9 mouse cellular contexts compared by ENCODE assay signal in genomic region chr11:107473137-107473820, GRCm38 (mm10). TPM values are rescaled to one million over a fixed set of nuclear protein-coding genes. Genes with fewer than 3 reads are reported as not detected.
A peak's percentile ranks its signal among the peaks of the same experiment; 100 is the strongest.
DNase-seq lines count a peak whose midpoint lies in the region; ATAC-seq and TF ChIP-seq lines count a peak whose summit lies in the region.
"Had no signal": no experiment of that assay in that cellular context is flagged by ENCODE, and none has a peak within 500 bp of the region (broad histone marks: within the 10 kb centered on the region; RNA-seq: fewer than 3 reads in every experiment).

No protein-coding gene starts in this region.

- H3K27me3 ChIP-seq in forebrain, postnatal 0 days (ENCODE audit: insufficient read depth, low read length), result no peaks in the 10 kb centered on the region
- no peaks in the 10 kb centered on the region for H3K27me3 ChIP-seq in forebrain, embryonic 15.5 days
- no peaks in the 10 kb centered on the region for H3K27me3 ChIP-seq in lung, postnatal 0 days (replicated peaks; ENCODE audit: insufficient read depth, low read length)
- H3K27me3 ChIP-seq: lung, embryonic 15.5 days had no signal

- H3K4me2 ChIP-seq in forebrain, postnatal 0 days (ENCODE audit: low read depth), result no peak overlapping the region
- no peak overlapping the region for H3K4me2 ChIP-seq in forebrain, embryonic 15.5 days (replicated peaks)
- H3K4me2 ChIP-seq in lung, postnatal 0 days (replicated peaks; ENCODE audit: low read depth, low read length), result no peak overlapping the region
- H3K4me2 ChIP-seq: lung, embryonic 15.5 days had no signal

- no peaks in the 10 kb centered on the region for H3K9me3 ChIP-seq in forebrain, postnatal 0 days (ENCODE audit: low read length)
- no peaks in the 10 kb centered on the region for H3K9me3 ChIP-seq in forebrain, embryonic 15.5 days
- H3K9me3 ChIP-seq in lung, postnatal 0 days (ENCODE audit: low read length), result no peaks in the 10 kb centered on the region
- H3K9me3 ChIP-seq: lung, embryonic 15.5 days had no signal

- TF ChIP-seq EP300 in lung, postnatal 0 days (IDR thresholded peaks at IDR 0.05), result 0 out of 2 replicates have a peak, but pooled peaks have one; percentile 9

- DNase-seq in forebrain, postnatal 0 days, result peak; percentile 87
- peak; percentile 92 for DNase-seq in A20 (ENCODE audit: low read depth, low spot score)
- peak; percentile 51 to 60 for DNase-seq in kidney, postnatal 25 days
- peak; percentile 94 for DNase-seq in lung, postnatal 0 days (ENCODE audit: low spot score)
- peak; percentile 76 for DNase-seq in telencephalon, adult 2 months (ENCODE audit: low read depth, low spot score)

- no peak overlapping the region for H3K9ac ChIP-seq in forebrain, postnatal 0 days
- H3K9ac ChIP-seq in forebrain, embryonic 15.5 days (replicated peaks), result no peak overlapping the region
- H3K9ac ChIP-seq in lung, postnatal 0 days (replicated peaks; ENCODE audit: low read depth), result no peak overlapping the region
- H3K9ac ChIP-seq: lung, embryonic 15.5 days had no signal

- WGBS in forebrain, postnatal 0 days, result 24% methylated on average over 8 of the region's 8 CpGs
- 24% methylated on average over 8 of the region's 8 CpGs for WGBS in forebrain, embryonic 15.5 days
- 26% methylated on average over 8 of the region's 8 CpGs for WGBS in bone marrow, adult 2 months
- 24% methylated on average over 8 of the region's 8 CpGs for WGBS in lung, postnatal 0 days

- H3K36me3 ChIP-seq in forebrain, postnatal 0 days (ENCODE audit: insufficient read depth), result no peaks in the 10 kb centered on the region
- H3K36me3 ChIP-seq in forebrain, embryonic 15.5 days, result no peaks in the 10 kb centered on the region
- no peaks in the 10 kb centered on the region for H3K36me3 ChIP-seq in lung, postnatal 0 days (ENCODE audit: insufficient read depth, low read length)
- H3K36me3 ChIP-seq: lung, embryonic 15.5 days had no signal

- no peak for TF ChIP-seq POLR2A in bone marrow, adult 2 months (IDR thresholded peaks at IDR 0.05; ENCODE audit: borderline replicate concordance, control insufficient read depth, low read depth, low read length)
- no peak for TF ChIP-seq POLR2A in embryonic fibroblast, embryonic 13.5 days (IDR thresholded peaks at IDR 0.05; ENCODE audit: low read depth, low read length)

- no peak overlapping the region for H3K27ac ChIP-seq in forebrain, postnatal 0 days (ENCODE audit: low read depth, low read length)
- H3K27ac ChIP-seq in forebrain, embryonic 15.5 days (replicated peaks), result no peak overlapping the region
- no peak overlapping the region for H3K27ac ChIP-seq in bone marrow, adult 2 months (ENCODE audit: control insufficient read depth, insufficient read depth, low read depth, low read length, poor library complexity)
- H3K27ac ChIP-seq in embryonic fibroblast, embryonic 13.5 days (ENCODE audit: insufficient read depth, low read length), result no peak overlapping the region
- no peak overlapping the region for H3K27ac ChIP-seq in lung, postnatal 0 days (ENCODE audit: low read length)
- H3K27ac ChIP-seq: lung, embryonic 15.5 days had no signal

- ATAC-seq in forebrain, postnatal 0 days, result no peak
- ATAC-seq in forebrain, embryonic 15.5 days (replicated peaks), result no peak
- ATAC-seq in lung, postnatal 0 days, result no peak; the same call in 1 of the 2 replicates

- H3K4me3 ChIP-seq in forebrain, postnatal 0 days (ENCODE audit: low read depth, low read length), result no peak overlapping the region
- no peak overlapping the region for H3K4me3 ChIP-seq in forebrain, embryonic 15.5 days
- no peak overlapping the region for H3K4me3 ChIP-seq in bone marrow, adult 2 months (replicated peaks; ENCODE audit: control insufficient read depth, low read depth, low read length)
- H3K4me3 ChIP-seq in embryonic fibroblast, embryonic 13.5 days (ENCODE audit: insufficient read depth, low read length), result no peak overlapping the region
- H3K4me3 ChIP-seq in lung, postnatal 0 days (ENCODE audit: low read depth, low read length), result no peak overlapping the region
- H3K4me3 ChIP-seq: lung, embryonic 15.5 days had no signal

- H3K4me1 ChIP-seq in forebrain, postnatal 0 days (ENCODE audit: insufficient read depth), result peaks cover 8% of the 10 kb centered on the region
- peaks cover 20% of the 10 kb centered on the region for H3K4me1 ChIP-seq in forebrain, embryonic 15.5 days
- H3K4me1 ChIP-seq in bone marrow, adult 2 months (ENCODE audit: control insufficient read depth, insufficient read depth, low read length), result peaks cover under 1% of the 10 kb centered on the region
- peaks cover 6% of the 10 kb centered on the region for H3K4me1 ChIP-seq in embryonic fibroblast, embryonic 13.5 days (ENCODE audit: control insufficient read depth, insufficient read depth, low read length)
- peaks cover 4% of the 10 kb centered on the region; the same call in 1 of the 2 replicates for H3K4me1 ChIP-seq in lung, postnatal 0 days (ENCODE audit: insufficient read depth, low read depth, low read length)

- peak; percentile 87 for TF ChIP-seq CTCF in forebrain, postnatal 0 days (IDR thresholded peaks at IDR 0.05; ENCODE audit: low read depth)
- peak; percentile 64 for TF ChIP-seq CTCF in bone marrow, adult 2 months (IDR thresholded peaks at IDR 0.05; ENCODE audit: control insufficient read depth, insufficient read depth, low read length)
- peak; percentile 39; the same call in 1 of the 2 replicates for TF ChIP-seq CTCF in embryonic fibroblast, embryonic 13.5 days (IDR thresholded peaks at IDR 0.05; ENCODE audit: borderline replicate concordance, insufficient read depth, low read length)
- TF ChIP-seq CTCF in lung, postnatal 0 days (IDR thresholded peaks at IDR 0.05), result peak; percentile 81

RNA-seq across cellular contexts. Expression of gene Pitpnc1, which starts 2.8 kb away (rescaled TPM):
- total RNA-seq in forebrain, postnatal 0 days (2014; rRNA removed), result 40.2 and 49.1 TPM in 2 replicates
- polyA plus RNA-seq in forebrain, postnatal 0 days (2015; fragmentation: Nextera tagmentation; extraction: Ambion mirVana), result 33.7 and 47.6 TPM in 2 replicates
- 43.4 and 46.7 TPM in 2 replicates for polyA plus RNA-seq in forebrain, embryonic 15.5 days (2015; fragmentation: Nextera tagmentation; extraction: Ambion mirVana)
- polyA plus RNA-seq in bone marrow, adult 2 months (2011; ENCODE audit: insufficient read depth, insufficient read length, low replicate concordance, missing spikeins), result 11.1 and 14.0 TPM in 2 replicates
- 19.8 and 24.0 TPM in 2 replicates for polyA plus RNA-seq in embryonic fibroblast, embryonic 13.5 days (2011; ENCODE audit: insufficient read length, low read depth, missing spikeins)
- polyA plus RNA-seq in lung, postnatal 0 days (2015; fragmentation: Nextera tagmentation; extraction: Ambion mirVana), result 16.3 and 22.2 TPM in 2 replicates

RNA-seq across cellular contexts. Expression of gene Psmd12, which starts 6.0 kb away (rescaled TPM):
- total RNA-seq in forebrain, postnatal 0 days (2014; rRNA removed), result 54.5 and 59.1 TPM in 2 replicates
- polyA plus RNA-seq in forebrain, postnatal 0 days (2015; fragmentation: Nextera tagmentation; extraction: Ambion mirVana), result 146 and 149 TPM in 2 replicates
- polyA plus RNA-seq in forebrain, embryonic 15.5 days (2015; fragmentation: Nextera tagmentation; extraction: Ambion mirVana), result 149 TPM in 2 replicates
- polyA plus RNA-seq in bone marrow, adult 2 months (2011; ENCODE audit: insufficient read depth, insufficient read length, low replicate concordance, missing spikeins), result 34.4 and 61.0 TPM in 2 replicates
- polyA plus RNA-seq in embryonic fibroblast, embryonic 13.5 days (2011; ENCODE audit: insufficient read length, low read depth, missing spikeins), result 95.9 and 105 TPM in 2 replicates
- polyA plus RNA-seq in lung, postnatal 0 days (2015; fragmentation: Nextera tagmentation; extraction: Ambion mirVana), result 92.6 TPM in 2 replicates
